Mouse (Mus musculus): ENCODE results near the gene Wipf1. TPM values are rescaled to one million over a fixed set of nuclear protein-coding genes. Genes with fewer than 3 reads are reported as not detected.
A peak's percentile ranks its signal among the peaks of the same experiment; 100 is the strongest.

Wipf1 gene
- polyA plus RNA-seq, 1 experiment from 2014 or later, result 24.1 TPM

- Histone ChIP-seq H3K27me3 (ENCODE audit: control insufficient read depth, insufficient read depth, low read length) (no peaks in the 10 kb centered on the region), H3K9ac (ENCODE audit: low read length) (no peak overlapping the region), H3K9me3 (ENCODE audit: control insufficient read depth, low read length) (no peaks in the 10 kb centered on the region), H3K4me3 (ENCODE audit: low read depth, low read length) (no peak overlapping the region), H3K36me3 (ENCODE audit: control insufficient read depth, insufficient read depth, low read length) (no peaks in the 10 kb centered on the region), H3K27ac (replicated peaks; ENCODE audit: low read depth, low read length) (peak overlapping the region; percentile 84), H3K4me2 (ENCODE audit: low read depth, severe bottlenecking) (peak overlapping the region; percentile 20), H3K4me1 (ENCODE audit: control insufficient read depth, insufficient read depth, low read length) (peaks cover 37% of the 10 kb centered on the region)
- DNase-seq (ENCODE audit: low spot score), result no peak
- 71% methylated on average over 26 of the region's 26 CpGs for WGBS
- no peak for ATAC-seq (ENCODE audit: insufficient number of reproducible peaks, low FRiP score, low TSS enrichment, low read depth)
These were observed 44.1 kb downstream of the Wipf1 start for GRCm38 (mm10) chr2:73485236-73486119.

GRCm38 (mm10) chr2:73484561-73485235 lies 44.8 kb downstream of the Wipf1 start:
- WGBS, result 44% methylated on average over 15 of the region's 15 CpGs
- DNase-seq (ENCODE audit: low spot score) (peak; percentile 34), ATAC-seq (ENCODE audit: insufficient number of reproducible peaks, low FRiP score, low TSS enrichment, low read depth) (no peak)
- H3K27ac ChIP-seq (replicated peaks; ENCODE audit: low read depth, low read length), result peak overlapping the region; percentile 84
- peak overlapping the region; percentile 27; the same call in 1 of the 2 replicates for H3K9ac ChIP-seq (ENCODE audit: low read length)
- no peaks in the 10 kb centered on the region for H3K9me3 ChIP-seq (ENCODE audit: control insufficient read depth, low read length)
- H3K4me3 ChIP-seq (ENCODE audit: low read depth, low read length), result no peak overlapping the region
- no peaks in the 10 kb centered on the region for H3K27me3 ChIP-seq (ENCODE audit: control insufficient read depth, insufficient read depth, low read length)
- peak overlapping the region; percentile 27 for H3K4me2 ChIP-seq (ENCODE audit: low read depth, severe bottlenecking)
- no peaks in the 10 kb centered on the region for H3K36me3 ChIP-seq (ENCODE audit: control insufficient read depth, insufficient read depth, low read length)
- peaks cover 35% of the 10 kb centered on the region for H3K4me1 ChIP-seq (ENCODE audit: control insufficient read depth, insufficient read depth, low read length)

GRCm38 (mm10) chr2:73478805-73479204 lies 50.7 kb downstream of the Wipf1 start:
- Histone ChIP-seq H3K27ac (replicated peaks; ENCODE audit: low read depth, low read length) (no peak overlapping the region), H3K27me3 (ENCODE audit: control insufficient read depth, insufficient read depth, low read length) (no peaks in the 10 kb centered on the region), H3K9ac (ENCODE audit: low read length) (no peak overlapping the region), H3K9me3 (ENCODE audit: control insufficient read depth, low read length) (no peaks in the 10 kb centered on the region), H3K36me3 (ENCODE audit: control insufficient read depth, insufficient read depth, low read length) (no peaks in the 10 kb centered on the region), H3K4me2 (ENCODE audit: low read depth, severe bottlenecking) (no peak overlapping the region), H3K4me3 (ENCODE audit: low read depth, low read length) (no peak overlapping the region), H3K4me1 (ENCODE audit: control insufficient read depth, insufficient read depth, low read length) (peaks cover 6% of the 10 kb centered on the region; the same call in 1 of the 2 replicates)
- DNase-seq (ENCODE audit: low spot score) (no peak), ATAC-seq (ENCODE audit: insufficient number of reproducible peaks, low FRiP score, low TSS enrichment, low read depth) (no peak)
- WGBS, result 92% methylated on average over 6 of the region's 6 CpGs

DNA sequence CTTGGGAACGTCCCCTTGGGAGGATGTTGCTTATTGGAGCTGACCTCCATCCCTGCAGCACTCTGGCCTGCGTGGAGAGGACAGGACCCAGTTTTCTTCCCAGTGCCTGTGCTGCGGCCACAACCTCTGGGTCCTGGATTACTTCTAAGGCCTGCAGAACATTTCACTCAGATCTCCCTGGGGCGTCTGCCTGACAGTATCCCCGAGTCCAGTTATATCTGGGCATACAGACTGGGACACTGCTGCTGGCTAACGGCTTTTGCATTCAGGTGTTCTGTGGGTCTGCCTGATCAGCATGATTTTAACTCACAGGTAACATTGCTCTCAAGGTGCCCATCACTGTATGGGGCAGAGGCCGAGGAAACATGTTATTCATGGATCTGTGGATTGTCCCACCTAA lies 52.0 kb downstream of the Wipf1 start:
- WGBS, result 88% methylated on average over 7 of the region's 7 CpGs
- no peaks in the 10 kb centered on the region for H3K36me3 ChIP-seq (ENCODE audit: control insufficient read depth, insufficient read depth, low read length)
- DNase-seq (ENCODE audit: low spot score) (no peak), ATAC-seq (ENCODE audit: insufficient number of reproducible peaks, low FRiP score, low TSS enrichment, low read depth) (no peak)
- no peak overlapping the region for H3K4me3 ChIP-seq (ENCODE audit: low read depth, low read length)
- H3K9ac ChIP-seq (ENCODE audit: low read length), result no peak overlapping the region
- H3K27ac ChIP-seq (replicated peaks; ENCODE audit: low read depth, low read length), result no peak overlapping the region
- no peaks in the 10 kb centered on the region for H3K27me3 ChIP-seq (ENCODE audit: control insufficient read depth, insufficient read depth, low read length)
- H3K9me3 ChIP-seq (ENCODE audit: control insufficient read depth, low read length), result no peaks in the 10 kb centered on the region
- peaks cover 5% of the 10 kb centered on the region; the same call in 1 of the 2 replicates for H3K4me1 ChIP-seq (ENCODE audit: control insufficient read depth, insufficient read depth, low read length)
- H3K4me2 ChIP-seq (ENCODE audit: low read depth, severe bottlenecking), result no peak overlapping the region

DNA sequence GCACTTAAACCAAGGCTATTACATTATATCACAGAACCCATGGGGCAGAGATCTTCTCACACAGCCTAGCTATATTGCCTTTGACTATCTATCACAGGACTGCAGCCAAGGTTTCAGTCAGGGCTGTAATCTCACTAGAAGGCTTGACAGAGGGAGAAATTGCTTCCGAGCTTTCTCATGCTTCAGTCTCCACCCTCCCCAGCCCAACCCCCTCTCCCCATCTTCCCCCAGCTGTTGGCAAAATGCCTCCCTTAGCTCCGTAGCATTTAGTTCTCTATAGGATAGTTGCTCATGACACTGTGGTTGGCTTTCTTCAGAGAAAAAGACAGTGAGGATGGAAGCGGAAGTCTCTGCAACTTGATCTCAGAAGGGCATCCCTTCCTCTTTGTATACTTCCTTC lies 54.0 kb downstream of the Wipf1 start:
- ATAC-seq (ENCODE audit: insufficient number of reproducible peaks, low FRiP score, low TSS enrichment, low read depth), result no peak
- H3K4me3 ChIP-seq (ENCODE audit: low read depth, low read length), result no peak overlapping the region
- H3K9ac ChIP-seq (ENCODE audit: low read length), result no peak overlapping the region
- no peaks in the 10 kb centered on the region for H3K36me3 ChIP-seq (ENCODE audit: control insufficient read depth, insufficient read depth, low read length)
- H3K27me3 ChIP-seq (ENCODE audit: control insufficient read depth, insufficient read depth, low read length), result no peaks in the 10 kb centered on the region
- no peak for DNase-seq (ENCODE audit: low spot score)
- no peaks in the 10 kb centered on the region for H3K4me1 ChIP-seq (ENCODE audit: control insufficient read depth, insufficient read depth, low read length)
- H3K9me3 ChIP-seq (ENCODE audit: control insufficient read depth, low read length), result no peaks in the 10 kb centered on the region
- WGBS, result 75% methylated on average over 3 of the region's 3 CpGs
- H3K27ac ChIP-seq (replicated peaks; ENCODE audit: low read depth, low read length), result no peak overlapping the region
- no peak overlapping the region for H3K4me2 ChIP-seq (ENCODE audit: low read depth, severe bottlenecking)

DNA sequence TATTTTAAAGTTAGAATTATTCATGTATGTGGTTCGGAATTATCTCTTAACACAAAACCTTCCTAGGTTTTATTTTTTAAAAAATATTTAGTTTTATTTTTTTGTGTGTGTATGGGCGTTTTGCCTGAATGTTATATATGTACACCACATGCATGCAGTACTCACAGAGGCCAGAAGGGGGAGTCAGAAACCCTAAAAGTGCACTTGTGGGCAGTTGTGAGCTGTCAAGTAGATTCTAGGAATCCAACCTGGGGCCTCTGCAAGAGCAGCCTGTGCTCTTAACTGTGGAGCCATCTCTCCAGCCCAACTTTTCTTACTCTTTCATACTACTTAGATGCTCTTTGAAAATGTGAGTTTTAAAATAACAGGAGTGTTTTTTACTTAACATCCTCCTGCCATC lies 57.4 kb downstream of the Wipf1 start:
- no peak for DNase-seq (ENCODE audit: low spot score)
- H3K4me3 ChIP-seq (ENCODE audit: low read depth, low read length), result no peak overlapping the region
- WGBS, result 96% methylated on average over 2 of the region's 2 CpGs

DNA sequence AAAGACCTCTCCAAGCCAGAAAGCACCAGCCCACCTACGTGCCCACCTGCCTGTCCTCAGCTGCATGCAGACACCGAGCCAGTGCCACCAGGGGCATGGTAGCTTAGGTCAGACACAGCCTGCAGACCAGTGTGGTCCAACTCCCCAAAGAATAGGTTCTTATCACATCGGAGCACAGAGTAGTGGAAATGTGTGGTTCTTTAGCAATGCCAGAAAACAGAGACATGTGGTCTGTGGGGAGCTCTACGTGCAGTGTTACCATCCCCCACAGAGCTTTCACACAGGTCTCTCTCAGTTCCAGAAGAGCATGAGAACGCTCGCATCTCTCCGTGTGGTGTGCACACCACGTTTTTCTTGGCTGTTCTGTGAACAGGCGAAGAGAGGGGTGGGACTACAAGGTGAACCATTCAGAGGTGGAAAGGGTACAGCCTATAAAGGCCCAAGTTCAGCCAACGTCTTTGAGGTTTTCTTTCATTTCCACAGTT lies 59.3 kb downstream of the Wipf1 start:
- 89% methylated on average over 10 of the region's 10 CpGs for WGBS
- H3K4me2 ChIP-seq (ENCODE audit: low read depth, severe bottlenecking), result no peak overlapping the region
- H3K27me3 ChIP-seq (ENCODE audit: control insufficient read depth, insufficient read depth, low read length), result no peaks in the 10 kb centered on the region
- ATAC-seq (ENCODE audit: insufficient number of reproducible peaks, low FRiP score, low TSS enrichment, low read depth), result no peak
- no peak overlapping the region for H3K4me3 ChIP-seq (ENCODE audit: low read depth, low read length)
- no peaks in the 10 kb centered on the region for H3K9me3 ChIP-seq (ENCODE audit: control insufficient read depth, low read length)
- no peak for DNase-seq (ENCODE audit: low spot score)
- H3K36me3 ChIP-seq (ENCODE audit: control insufficient read depth, insufficient read depth, low read length), result peaks cover 2% of the 10 kb centered on the region; the same call in 1 of the 2 replicates
- no peak overlapping the region for H3K27ac ChIP-seq (replicated peaks; ENCODE audit: low read depth, low read length)
- no peak overlapping the region for H3K9ac ChIP-seq (ENCODE audit: low read length)
- no peaks in the 10 kb centered on the region for H3K4me1 ChIP-seq (ENCODE audit: control insufficient read depth, insufficient read depth, low read length)

More for the DNA sequence above, 57.4 kb downstream of the Wipf1 start:
- no peaks in the 10 kb centered on the region for H3K4me1 ChIP-seq (ENCODE audit: control insufficient read depth, insufficient read depth, low read length)
- H3K9me3 ChIP-seq (ENCODE audit: control insufficient read depth, low read length), result no peaks in the 10 kb centered on the region
- H3K4me2 ChIP-seq (ENCODE audit: low read depth, severe bottlenecking), result no peak overlapping the region
- no peak overlapping the region for H3K27ac ChIP-seq (replicated peaks; ENCODE audit: low read depth, low read length)
- no peaks in the 10 kb centered on the region for H3K27me3 ChIP-seq (ENCODE audit: control insufficient read depth, insufficient read depth, low read length)
- H3K9ac ChIP-seq (ENCODE audit: low read length), result no peak overlapping the region
- no peak for ATAC-seq (ENCODE audit: insufficient number of reproducible peaks, low FRiP score, low TSS enrichment, low read depth)
- H3K36me3 ChIP-seq (ENCODE audit: control insufficient read depth, insufficient read depth, low read length), result peaks cover 2% of the 10 kb centered on the region; the same call in 1 of the 2 replicates

GRCm38 (mm10) chr2:73469552-73469951 lies 60.0 kb downstream of the Wipf1 start:
- Histone ChIP-seq H3K9ac (ENCODE audit: low read length) (no peak overlapping the region), H3K27ac (replicated peaks; ENCODE audit: low read depth, low read length) (no peak overlapping the region), H3K4me3 (ENCODE audit: low read depth, low read length) (no peak overlapping the region), H3K9me3 (ENCODE audit: control insufficient read depth, low read length) (no peaks in the 10 kb centered on the region), H3K4me1 (ENCODE audit: control insufficient read depth, insufficient read depth, low read length) (no peaks in the 10 kb centered on the region), H3K27me3 (ENCODE audit: control insufficient read depth, insufficient read depth, low read length) (no peaks in the 10 kb centered on the region), H3K4me2 (ENCODE audit: low read depth, severe bottlenecking) (no peak overlapping the region), H3K36me3 (ENCODE audit: control insufficient read depth, insufficient read depth, low read length) (peaks cover 2% of the 10 kb centered on the region; the same call in 1 of the 2 replicates)
- DNase-seq (ENCODE audit: low spot score), result no peak
- no peak for ATAC-seq (ENCODE audit: insufficient number of reproducible peaks, low FRiP score, low TSS enrichment, low read depth)
- WGBS, result 84% methylated on average over 6 of the region's 6 CpGs
